Mouse (Mus musculus): ENCODE measurements around the gene Cfap74.

The Cfap74 gene

GRCm38 (mm10) chr4:155409058-155409776 is at the start of gene Cfap74:
Cfap74 (plus strand) TSS chr4:155409190.
- DNase-seq = peak; percentile 63 to 68

GRCm38 (mm10) chr4:155359560-155360464 is 49.2 kb upstream of the Cfap74 start:
- no peak for DNase-seq

- peak in 1 of 2 experiments; percentile 19 for DNase-seq
Measured at GRCm38 (mm10) chr4:155360856-155361255, 48.1 kb upstream of the Cfap74 start.

GRCm38 (mm10) chr4:155361303-155361791 is 47.6 kb upstream of the Cfap74 start, which contains the start of gene Prkcz:
Prkcz (minus strand) TSS chr4:155361361.
- peak; percentile 61 to 70 for DNase-seq

- DNase-seq = no peak
Measured at GRCm38 (mm10) chr4:155362443-155362842, 46.5 kb upstream of the Cfap74 start.

- no peak for DNase-seq
Measured at GRCm38 (mm10) chr4:155366784-155367183, 42.2 kb upstream of the Cfap74 start.

- DNase-seq = no peak
Measured at GRCm38 (mm10) chr4:155367739-155368138, 41.3 kb upstream of the Cfap74 start.

- peak; percentile 53 to 60 for DNase-seq
Measured at GRCm38 (mm10) chr4:155368684-155369083, 40.3 kb upstream of the Cfap74 start.

- DNase-seq = no peak
Measured at GRCm38 (mm10) chr4:155370737-155371715, 38.0 kb upstream of the Cfap74 start.

GRCm38 (mm10) chr4:155371797-155372735 is 36.9 kb upstream of the Cfap74 start:
- DNase-seq = no peak

GRCm38 (mm10) chr4:155381974-155382373 is 27.0 kb upstream of the Cfap74 start:
- no peak for DNase-seq

- no peak for DNase-seq
Measured at GRCm38 (mm10) chr4:155382752-155383151, 26.2 kb upstream of the Cfap74 start.

- DNase-seq = no peak
Measured at GRCm38 (mm10) chr4:155383326-155383725, 25.7 kb upstream of the Cfap74 start.

GRCm38 (mm10) chr4:155387166-155387565 is 21.8 kb upstream of the Cfap74 start:
- DNase-seq = no peak

GRCm38 (mm10) chr4:155395471-155395870 is 13.5 kb upstream of the Cfap74 start:
- DNase-seq = no peak

GRCm38 (mm10) chr4:155396751-155397150 is 12.2 kb upstream of the Cfap74 start:
- no peak for DNase-seq

- DNase-seq = peak in 1 of 2 experiments; percentile 8
Measured at GRCm38 (mm10) chr4:155397511-155398221, 11.3 kb upstream of the Cfap74 start, which contains the start of gene Gabrd. Gabrd (minus strand) TSS chr4:155398112.

GRCm38 (mm10) chr4:155398222-155398540 is 10.8 kb upstream of the Cfap74 start:
- DNase-seq = no peak

GRCm38 (mm10) chr4:155401121-155401520 is 7.9 kb upstream of the Cfap74 start:
- DNase-seq = no peak

- no peak for DNase-seq
Measured at GRCm38 (mm10) chr4:155402489-155402888, 6.5 kb upstream of the Cfap74 start.

- no peak for DNase-seq
Measured at GRCm38 (mm10) chr4:155408695-155409057, 314 bp upstream of the Cfap74 start.
